Mouse (Mus musculus): ENCODE measurements around the gene Tfap4.
"Not testable (repeated sequence)": the region's sequence is repeated elsewhere in the genome, so short reads cannot be mapped to it uniquely, and the experiment has no call there.

Gene Tfap4

DNA sequence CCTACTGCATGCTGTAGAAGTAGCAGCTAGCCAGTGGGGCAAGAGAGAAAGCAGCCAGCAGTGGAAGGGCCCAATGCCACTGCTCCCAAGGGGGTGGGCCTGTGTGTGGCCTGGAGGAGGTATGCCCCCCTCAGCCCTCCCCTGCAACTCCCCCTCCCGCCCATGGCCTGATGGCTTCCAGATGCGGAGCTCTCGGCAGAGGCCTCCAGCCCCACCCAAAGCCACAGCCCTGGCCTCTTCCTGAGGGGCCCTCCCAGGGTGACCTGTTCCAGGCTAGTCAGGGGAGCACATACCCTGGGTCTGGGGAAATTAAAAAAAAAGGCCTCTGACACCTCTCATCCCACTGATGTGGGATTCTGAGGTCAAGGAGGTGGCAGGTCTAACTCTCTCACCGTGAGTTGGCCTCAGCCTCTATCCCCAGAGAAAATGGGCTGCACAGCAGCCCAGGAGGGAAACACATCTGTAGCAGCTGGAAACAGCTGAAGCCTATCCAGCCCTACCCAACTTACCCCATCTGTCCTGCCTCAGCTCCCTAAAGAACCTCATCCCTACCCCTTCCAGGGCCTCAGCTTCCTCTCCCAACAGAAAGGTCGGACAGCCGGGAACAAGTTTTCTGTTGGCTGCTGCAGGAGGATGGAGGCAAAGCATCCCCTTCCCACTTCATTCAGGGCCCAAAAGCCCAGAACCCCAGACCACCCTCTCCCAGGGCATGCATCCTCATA, 6.7 kb downstream of the Tfap4 start:
- DNase-seq (ENCODE audit: inconsistent ontology term): no peak

DNA sequence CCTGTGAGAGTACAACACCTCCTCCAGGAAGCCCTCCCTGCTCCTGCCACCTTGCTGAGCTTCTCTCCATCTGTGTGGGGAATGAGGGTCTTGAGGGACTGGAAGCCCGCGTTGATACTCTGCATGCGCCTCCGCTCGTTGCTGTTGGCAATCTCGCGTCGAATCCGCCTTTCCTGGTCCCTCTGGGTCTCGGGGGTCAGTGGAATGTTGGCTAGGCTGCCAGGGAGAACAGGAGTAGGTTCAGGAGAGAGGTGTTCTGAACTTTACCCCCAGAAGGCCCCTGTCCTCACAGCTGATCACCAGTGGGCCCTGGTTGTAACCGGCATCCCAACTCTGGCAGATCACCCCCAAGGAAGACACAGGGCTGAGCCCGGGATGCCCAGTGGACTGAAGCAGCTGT, 7.8 kb downstream of the Tfap4 start:
- DNase-seq (ENCODE audit: inconsistent ontology term): no peak

DNA sequence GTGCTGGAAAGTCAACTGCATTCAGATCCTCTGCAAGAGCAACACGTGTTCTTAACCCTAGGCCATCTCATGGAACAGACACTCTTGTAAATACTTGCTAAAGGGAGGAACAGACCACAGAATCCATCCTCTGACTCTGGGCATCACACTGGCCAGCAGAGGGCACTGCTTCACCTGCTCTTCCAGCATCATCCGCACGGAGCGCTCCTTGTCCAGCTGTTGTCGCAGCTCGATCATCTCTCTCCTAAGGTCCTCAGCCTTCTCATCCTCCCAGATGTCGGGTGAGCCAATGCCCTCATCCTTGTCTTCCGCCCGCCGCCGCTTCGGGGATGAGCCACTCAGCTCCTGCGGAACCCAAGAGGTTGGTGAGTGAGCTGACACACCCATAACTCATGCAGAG, 8.6 kb downstream of the Tfap4 start:
- peak; percentile 39 for DNase-seq (ENCODE audit: inconsistent ontology term)

DNA sequence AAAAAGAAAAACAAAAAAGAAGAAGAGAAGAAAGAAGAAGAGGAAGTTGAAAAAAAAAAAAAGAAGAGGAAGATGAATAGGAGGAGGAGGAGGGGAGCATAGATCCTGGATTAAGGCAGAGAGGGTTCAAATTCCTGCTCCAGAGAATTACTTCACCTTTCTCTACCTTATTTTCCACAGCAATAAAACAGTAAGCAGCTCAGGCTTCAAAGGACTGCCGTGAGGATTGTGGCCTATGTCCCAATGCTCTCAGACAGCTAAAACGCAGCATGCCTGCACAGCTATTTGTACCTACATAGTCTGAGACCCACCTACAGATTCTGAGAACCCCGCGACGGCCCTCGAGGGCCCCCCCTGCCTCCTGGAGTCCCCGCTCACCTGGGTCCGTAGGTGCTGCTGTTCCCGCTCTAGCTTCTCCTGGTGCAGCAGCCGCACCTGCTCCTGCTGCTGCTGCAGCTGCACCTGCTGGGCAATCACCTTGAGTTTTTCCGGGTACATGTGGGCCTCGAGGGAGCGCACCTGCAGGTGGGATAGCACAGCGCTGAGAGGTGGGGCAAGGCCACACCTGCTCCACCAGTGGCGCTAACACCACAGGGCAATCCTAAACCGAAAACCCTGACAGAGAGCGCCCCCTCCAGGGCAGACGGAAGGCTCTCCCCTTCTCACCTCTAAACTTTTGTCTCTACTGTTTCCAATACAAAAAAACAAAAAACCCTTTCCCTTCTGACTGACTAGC, 10.5 kb downstream of the Tfap4 start:
- DNase-seq (ENCODE audit: inconsistent ontology term): no peak

DNA sequence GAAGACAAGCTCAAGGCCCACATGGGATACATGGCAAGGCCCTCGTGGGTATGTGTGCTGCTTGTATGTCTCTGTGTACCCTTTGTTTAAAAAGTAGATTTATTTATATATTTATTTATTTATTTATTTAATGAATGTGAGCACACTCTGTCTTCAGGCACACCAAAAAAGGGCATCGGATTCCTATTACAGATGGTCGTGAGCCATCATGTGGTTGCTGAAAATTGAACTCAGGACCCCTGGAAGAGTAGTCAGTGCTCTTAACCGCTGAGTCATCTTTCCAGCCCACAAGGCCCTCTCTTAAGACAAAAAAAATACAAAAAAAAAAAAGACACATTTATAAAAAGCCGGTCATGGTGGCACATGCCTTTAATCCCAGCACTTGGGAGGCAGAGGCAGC, 12.0 kb downstream of the Tfap4 start:
- DNase-seq (ENCODE audit: inconsistent ontology term): no peak

DNA sequence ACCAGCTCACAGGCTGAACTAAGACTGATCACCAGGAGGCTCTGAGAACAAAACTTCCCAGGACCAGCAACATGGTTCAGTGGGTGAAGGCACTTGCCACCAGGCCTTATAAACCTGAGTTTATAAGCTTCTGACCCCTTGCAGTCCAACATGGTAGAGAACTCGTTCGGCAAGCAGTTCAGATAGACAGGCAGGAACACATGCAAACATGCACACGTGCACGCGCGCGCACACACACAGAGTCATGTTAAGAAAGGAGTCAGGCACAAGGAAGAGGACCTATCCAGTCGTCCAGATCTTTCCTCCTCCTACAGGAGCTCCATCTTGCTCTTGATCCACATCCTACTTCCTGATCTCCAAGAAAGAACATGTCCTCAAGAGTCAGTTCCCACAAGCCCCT, 12.8 kb downstream of the Tfap4 start:
- DNase-seq (ENCODE audit: inconsistent ontology term): no peak

DNA sequence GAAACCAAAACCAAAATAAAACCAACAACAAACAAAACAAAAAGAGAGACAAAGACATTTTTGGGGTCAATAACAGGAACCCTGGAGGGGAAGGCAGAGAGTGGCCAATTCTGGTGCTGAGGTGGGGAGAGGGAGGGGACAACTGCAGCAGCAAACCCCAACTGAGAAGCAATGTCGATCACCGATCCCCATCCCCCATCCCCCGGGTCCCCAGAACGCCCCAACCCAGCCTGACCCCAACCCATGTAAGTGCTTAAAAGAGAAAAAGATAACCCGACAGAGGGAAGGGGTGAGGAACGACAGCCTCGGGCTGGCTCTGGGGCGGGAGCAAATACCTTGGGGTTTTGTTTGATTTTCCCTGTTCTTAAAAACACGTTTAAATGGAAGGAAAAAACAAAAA, 14.8 kb downstream of the Tfap4 start:
- no peak for DNase-seq (ENCODE audit: inconsistent ontology term)

DNA sequence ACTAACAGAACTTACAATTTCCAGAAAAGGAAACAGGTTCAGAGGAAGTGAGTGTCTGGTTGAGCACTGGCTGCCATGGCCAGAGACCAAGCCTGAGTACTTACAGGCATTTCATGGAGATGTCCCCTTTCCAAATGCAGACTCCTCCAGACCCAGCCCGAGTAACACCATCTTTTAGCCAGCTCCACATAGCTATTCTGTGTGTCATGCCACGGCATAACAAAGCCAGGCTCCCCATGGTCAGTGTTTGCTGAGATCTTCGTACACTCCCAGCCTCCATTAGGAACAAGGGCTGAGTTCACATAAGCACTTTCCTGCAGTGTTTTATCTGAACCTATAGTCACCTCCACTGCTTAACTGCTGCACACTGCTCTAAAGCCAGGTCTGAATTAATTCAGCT, 16.4 kb downstream of the Tfap4 start:
- peak; percentile 40 for DNase-seq (ENCODE audit: inconsistent ontology term)

DNA sequence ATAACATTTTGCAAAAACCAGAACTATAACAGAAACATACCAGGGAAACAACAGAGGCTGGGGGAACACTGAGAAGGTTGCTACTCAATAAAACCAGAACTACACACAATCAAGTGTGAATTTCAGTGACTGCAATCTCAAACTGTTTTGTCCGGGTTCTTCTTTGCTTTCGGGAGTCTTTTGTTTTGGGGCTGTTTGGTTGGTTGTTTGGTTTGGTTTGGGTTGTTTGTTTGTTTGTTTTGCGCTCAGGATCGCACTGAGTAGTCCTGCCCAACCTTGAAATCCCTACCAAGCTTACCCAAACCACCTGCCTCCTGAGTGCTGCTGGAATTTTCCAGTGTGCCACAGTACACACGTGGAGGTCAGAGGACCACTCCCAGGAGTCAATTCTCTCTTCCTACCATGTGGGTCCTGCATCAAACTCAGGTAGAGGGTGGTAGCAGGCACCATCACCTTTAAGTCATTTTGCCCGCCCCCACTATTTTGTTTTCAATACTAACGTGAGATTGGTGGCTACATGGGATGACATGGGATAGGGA, 17.3 kb downstream of the Tfap4 start:
- no peak for DNase-seq (ENCODE audit: inconsistent ontology term)

DNA sequence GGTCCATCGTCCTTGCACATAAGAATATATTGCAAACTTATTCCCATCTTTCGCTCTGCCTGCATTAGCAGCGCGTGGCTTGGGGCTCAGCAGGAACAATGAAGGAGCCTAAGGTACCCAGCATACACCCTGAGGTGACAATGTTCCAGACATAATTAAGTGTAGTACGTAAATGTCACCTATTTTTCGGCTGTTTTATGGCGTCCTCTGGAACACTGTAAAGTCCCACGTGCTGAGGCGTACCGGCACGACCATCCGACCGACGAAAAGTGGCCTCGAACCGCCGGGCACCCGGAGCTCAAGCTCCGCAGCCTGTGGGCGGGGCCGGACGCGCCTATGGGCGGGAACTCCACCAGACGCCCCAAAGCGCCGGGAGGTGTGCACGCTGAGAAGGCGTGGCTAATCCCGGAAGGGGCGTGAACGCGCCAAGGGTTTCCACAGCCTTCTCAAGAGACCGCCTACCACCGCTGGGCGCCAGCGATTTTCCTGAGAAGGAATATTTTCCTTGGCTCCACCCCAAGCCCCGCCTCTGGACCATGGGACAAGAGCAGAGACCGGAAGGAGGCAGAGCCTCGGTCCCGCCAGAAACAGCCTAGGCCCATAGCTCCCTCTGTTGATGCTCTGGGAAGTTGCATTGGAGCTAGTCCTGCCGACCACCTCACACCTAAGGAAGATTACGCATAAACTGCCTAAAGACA, 18.0 kb downstream of the Tfap4 start, which contains the start of gene Srl:
Gene Srl (minus strand): TSS at position 316 of the 698 bp plus-strand sequence.
- DNase-seq (ENCODE audit: inconsistent ontology term): peak; percentile 100

DNA sequence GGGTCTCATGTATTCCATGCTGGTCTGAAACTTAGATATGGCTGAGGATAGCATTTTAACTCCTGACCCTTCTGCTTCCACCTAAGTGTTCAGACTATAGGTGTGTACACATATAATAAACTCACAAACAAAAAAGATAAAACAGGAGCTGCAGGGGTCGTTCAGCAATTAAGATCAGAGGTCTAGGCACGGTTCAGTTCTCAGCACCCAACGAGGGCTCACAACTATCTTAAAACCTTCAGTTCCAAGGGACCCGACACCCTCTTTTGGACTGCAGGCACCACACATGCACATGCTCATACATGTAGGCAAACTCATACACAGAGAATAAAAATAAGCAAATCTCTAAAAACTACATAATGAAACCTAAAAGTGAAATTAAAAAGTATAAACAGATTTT, 18.6 kb downstream of the Tfap4 start:
- DNase-seq (ENCODE audit: inconsistent ontology term): peak; percentile 24

DNA sequence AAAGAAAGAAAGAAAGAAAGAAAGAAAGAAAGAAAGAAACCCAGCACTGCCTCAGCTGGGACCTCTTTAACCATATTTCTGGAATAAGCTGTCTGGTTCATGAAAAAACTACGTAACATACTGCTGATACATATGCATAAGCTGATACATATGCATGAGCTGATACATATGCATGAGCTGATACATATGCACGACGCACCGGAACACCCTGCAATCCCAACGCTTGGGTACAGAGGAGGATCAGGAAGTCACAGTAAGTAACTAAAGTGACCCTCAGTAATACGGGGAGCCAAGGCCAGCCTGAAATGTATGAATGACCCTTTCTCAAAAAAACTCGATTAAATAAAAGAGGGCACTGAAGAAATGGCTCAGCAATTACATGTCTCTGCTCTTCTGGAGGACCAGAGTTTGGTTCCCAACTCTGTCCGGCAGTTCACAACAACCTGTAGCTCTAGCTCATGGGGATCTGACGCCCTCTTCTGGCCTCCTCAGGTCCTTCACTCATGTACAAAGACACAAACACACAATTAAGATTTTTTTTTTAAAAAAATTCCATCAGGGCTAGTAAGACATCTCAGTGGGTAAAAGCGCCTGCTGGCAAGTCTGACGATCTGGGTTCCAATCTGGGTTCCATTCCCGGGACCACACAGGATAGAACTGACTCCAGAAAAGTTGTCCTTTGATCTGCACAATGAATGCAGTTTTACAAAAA, 19.4 kb downstream of the Tfap4 start:
- no peak for DNase-seq (ENCODE audit: inconsistent ontology term)

DNA sequence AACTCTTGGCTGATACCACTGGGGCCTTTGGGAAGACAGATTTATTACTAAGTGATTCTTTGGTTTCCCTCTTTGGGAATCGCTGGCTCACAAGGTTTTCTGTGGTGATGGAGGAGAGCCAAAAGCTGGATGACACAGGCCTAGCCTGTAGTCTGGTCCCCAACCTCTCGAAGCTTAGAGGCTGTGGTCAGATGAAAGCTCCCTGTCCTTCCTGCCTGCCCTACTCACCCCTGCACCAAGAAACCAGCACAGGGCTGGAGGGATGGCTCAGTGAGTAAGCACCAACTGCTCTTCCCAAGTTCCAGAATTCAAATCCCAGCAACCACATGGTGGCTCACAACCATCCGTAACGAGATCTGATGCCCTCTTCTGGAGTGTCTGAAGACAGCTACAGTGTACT, 20.1 kb downstream of the Tfap4 start:
- no peak for DNase-seq (ENCODE audit: inconsistent ontology term)

DNA sequence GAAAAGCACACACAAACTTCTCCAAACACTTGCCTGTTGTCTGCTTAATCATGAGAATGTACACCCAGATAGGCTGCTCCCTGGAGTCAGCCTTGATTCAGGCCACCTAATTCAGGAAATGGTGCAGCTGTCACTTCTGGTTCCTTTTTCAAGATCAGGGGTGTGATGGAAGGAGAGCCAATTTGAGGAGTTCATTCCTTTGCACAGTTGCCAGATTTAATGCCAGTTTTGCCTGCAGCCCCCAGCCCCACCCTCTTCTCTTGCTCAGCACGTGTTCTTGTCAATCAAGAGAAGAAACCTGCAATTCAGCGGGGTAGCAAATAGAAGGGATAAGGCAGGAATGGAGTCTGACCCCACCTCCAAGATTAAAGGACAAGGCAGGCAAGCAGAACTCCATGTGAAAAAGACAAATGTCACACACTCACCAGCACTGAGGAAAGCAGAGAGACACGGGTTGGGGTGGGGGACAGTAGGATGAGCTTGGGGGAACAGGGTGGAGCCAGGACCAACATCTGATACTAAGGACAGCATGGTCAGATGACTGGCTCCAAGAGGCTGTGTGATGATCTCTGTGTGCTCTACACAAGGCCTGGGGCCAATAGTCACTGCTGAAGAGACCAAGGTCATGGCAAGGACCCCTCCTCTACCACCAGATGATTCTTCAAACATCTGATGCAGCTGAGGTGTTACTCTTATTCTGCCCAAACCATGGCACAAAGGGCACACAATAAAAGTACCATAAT, 21.9 kb downstream of the Tfap4 start:
- DNase-seq (ENCODE audit: inconsistent ontology term): no peak

DNA sequence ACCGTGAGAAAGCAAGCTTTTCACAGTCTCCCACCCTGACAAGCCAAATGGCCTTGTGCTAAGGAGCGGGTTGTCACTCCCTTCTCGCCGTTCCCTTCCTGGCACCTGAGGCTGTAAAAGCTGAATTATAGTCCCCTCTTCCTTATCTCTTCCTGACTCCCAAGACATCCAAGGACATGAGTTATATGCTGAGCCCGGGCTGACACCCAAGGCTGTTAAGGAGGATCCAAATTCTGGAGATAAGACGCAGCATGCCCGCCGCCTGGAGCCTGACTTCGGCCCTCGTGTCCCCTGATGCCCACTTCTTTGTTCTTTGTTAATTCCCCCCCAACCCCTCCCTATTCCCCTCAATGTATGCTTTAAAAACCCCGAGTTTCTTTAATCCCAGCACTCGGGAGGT, 32.3 kb downstream of the Tfap4 start:
- not testable (repeated sequence) for DNase-seq (ENCODE audit: inconsistent ontology term)

DNA sequence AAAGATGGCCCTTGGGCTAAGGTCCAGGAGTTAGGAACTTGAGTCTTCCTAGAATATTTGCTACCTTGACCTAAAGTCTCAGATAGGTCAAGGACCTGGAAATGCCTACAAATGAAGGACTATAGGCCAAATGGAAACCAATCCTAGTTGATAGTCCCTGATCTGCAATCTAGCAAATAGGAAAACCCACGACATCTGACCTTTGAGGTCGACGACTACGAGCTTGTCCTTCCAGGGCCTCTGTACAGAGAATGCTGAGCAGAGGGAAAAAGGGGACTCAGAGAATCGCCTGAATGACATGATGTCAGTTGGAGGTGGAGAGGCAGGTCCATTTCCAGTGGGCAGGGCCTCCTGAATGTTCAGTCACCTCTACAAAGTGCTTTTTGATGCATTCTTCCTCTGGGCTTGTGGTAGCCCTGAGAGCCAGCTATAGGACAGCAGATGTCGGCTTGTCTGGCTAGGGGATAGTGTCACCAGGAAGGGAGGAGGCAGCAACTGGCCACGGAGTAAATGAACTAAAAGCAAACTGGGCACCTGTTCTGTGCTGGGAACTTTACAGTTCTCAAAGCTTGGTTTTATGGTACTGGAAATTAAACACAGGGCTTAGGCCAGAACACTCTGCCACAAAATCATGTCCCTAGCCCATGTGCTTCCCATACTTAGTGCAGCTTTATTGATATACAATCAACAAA, 36.2 kb downstream of the Tfap4 start:
- DNase-seq (ENCODE audit: inconsistent ontology term): no peak

DNA sequence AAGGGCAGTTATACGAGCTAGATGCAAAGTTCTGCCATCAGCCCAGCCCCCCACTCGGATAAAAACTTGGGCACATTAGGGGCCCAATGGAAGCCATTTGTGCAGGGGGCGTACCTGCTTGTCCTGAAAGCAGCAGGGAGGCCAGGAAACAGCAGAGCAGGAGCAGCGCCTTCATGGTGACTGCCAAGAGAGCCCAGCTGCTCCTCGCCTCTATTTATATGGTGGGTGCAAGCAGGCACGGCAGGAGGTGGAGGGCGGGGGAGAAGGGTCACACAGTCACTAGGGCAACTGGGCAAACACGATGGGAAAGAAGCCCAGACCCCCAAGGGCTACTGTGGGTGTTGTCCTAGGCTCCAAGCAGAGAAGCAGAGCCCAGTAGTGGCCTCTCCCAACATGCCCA, 36.8 kb downstream of the Tfap4 start:
- no peak for DNase-seq (ENCODE audit: inconsistent ontology term)

DNA sequence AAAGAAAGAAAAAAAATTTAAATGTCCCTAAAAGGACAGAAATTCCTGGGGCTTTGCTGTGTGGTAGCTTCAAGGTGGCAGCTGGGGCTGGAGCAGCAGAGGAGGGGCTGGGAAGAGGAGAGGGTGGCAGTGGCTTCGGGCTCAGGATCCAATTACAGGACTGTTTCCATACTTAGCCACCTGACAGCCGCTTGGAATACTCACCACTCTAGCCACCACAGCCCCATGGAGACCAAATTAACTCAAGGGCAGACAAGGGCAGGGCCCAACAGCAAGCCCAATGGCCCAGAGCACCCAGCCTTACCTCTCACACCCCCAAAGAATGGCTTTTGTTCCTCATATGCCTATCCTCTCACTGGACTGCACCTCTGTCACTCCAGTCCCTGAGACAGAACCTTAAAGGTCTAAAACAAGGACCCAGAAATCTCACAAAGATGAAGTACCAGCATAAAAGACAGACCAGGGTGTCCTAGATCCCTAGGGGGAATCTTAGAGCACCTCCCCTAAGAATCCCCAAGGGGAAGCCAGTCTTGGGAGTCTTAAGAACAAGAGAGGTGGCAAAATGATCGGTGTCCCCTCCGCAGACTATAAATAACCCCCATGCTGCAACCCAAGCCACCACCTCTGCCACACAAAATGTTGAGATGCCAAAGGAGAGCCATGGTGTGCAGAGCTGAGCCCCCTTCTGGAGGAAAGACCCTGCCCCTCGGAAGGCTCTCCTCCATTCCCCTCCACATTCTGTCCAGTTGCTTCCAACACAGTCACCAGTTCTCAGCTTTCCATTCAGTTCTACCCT, 37.7 kb downstream of the Tfap4 start:
- no peak for DNase-seq (ENCODE audit: inconsistent ontology term)

DNA sequence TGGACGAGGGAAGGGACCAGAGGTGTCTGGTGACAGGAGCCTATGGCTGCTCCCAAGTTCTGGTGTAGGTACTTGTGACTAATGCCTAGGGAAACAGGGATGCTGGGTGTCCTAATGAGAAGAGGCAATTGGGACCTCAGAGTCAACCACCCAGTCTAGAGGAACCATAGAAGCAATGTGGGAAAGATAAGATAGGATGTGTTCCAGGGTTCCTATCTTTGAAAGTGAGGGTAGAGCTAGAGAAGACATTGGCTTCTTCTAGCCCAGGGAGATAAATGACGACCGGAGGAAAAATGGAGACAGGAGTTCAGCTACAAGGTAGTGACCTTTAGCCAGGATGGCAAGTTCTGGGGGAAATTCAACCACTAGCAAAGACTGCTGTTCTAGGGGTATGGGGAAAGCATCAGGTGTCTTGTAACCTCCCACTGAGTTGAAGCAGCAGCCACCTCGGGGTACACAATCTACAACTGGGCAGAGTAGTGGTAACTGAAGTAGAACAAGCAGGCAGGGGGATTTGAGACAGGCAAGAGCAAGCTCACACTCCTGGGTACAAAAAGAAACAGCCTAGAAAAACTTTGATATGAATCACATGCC, 38.5 kb downstream of the Tfap4 start:
- DNase-seq (ENCODE audit: inconsistent ontology term): no peak
